11 mouse cellular contexts compared by ENCODE assay signal in the genomic region with DNA sequence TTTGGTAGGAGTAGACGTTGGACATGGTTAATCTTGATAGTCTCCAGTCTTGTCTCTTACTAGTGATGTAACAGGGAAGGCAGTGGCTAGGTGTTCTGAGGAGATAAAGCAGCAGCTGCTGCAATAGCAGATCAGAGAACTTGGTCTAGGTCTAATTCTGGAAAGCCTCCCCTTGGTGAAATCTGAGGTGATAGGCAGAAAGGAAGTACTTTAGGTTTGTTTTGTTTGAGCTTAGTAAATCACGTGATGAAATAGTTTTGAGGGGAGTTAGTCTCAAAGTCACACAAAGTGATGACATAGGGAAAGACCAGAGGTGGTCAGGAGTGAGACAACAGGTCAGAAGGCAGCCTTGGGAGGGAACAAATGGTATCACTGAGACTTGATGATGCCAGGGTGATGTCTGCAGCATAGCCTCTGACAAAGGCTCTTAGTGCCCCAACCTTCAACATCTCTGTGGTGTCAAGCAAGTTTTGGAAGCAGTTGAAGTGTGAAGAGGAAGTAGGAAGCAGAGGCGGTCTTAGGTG. TPM values are rescaled to one million over a fixed set of nuclear protein-coding genes. Genes with fewer than 3 reads are reported as not detected.
DNase-seq lines count a peak whose midpoint lies in the region; ATAC-seq lines count a peak whose summit lies in the region.
"Had no signal": no experiment of that assay in that cellular context is flagged by ENCODE, and none has a peak within 500 bp of the region (broad histone marks: within the 10 kb centered on the region; RNA-seq: fewer than 3 reads in every experiment).

No protein-coding gene starts in this region.

- H3K9me3 ChIP-seq in megakaryocyte, embryonic 14.5 days = no peaks in the 10 kb centered on the region
- H3K9me3 ChIP-seq in midbrain, embryonic 11.5 days (ENCODE audit: control insufficient read depth, low read length) = no peaks in the 10 kb centered on the region
- H3K9me3 ChIP-seq: limb, embryonic 13.5 days had no signal

- WGBS in midbrain, embryonic 11.5 days = 81% methylated on average over 3 of the region's 3 CpGs

- peaks cover 92% of the 10 kb centered on the region for H3K4me1 ChIP-seq in megakaryocyte, embryonic 14.5 days
- peaks cover 2% of the 10 kb centered on the region; the same call in 1 of the 2 replicates for H3K4me1 ChIP-seq in midbrain, embryonic 11.5 days (ENCODE audit: control insufficient read depth, insufficient read depth, low read length)

- ATAC-seq in granulocyte monocyte progenitor cell, adult 5-6 weeks (replicated peaks; ENCODE audit: poor library complexity, severe bottlenecking) = peak; percentile 70
- no peak for ATAC-seq in midbrain, embryonic 11.5 days (ENCODE audit: low FRiP score)

- no peak overlapping the region for H3K27ac ChIP-seq in midbrain, embryonic 11.5 days (ENCODE audit: low read depth, low read length)
- H3K27ac ChIP-seq: limb, embryonic 13.5 days; macrophage had no signal

- H3K36me3 ChIP-seq in megakaryocyte, embryonic 14.5 days (replicated peaks; ENCODE audit: low read length) = peaks cover 24% of the 10 kb centered on the region
- H3K36me3 ChIP-seq in midbrain, embryonic 11.5 days (ENCODE audit: control insufficient read depth, insufficient read depth, low read length) = no peaks in the 10 kb centered on the region

- H3K4me3 ChIP-seq in megakaryocyte, embryonic 14.5 days (replicated peaks) = peak overlapping the region; percentile 53
- no peak overlapping the region for H3K4me3 ChIP-seq in midbrain, embryonic 11.5 days (ENCODE audit: low read depth, low read length)
- H3K4me3 ChIP-seq: limb, embryonic 13.5 days had no signal

- peak; percentile 73 for DNase-seq in A20 (ENCODE audit: low read depth, low spot score)
- DNase-seq in CD8-positive naive resting alpha-beta T cell, adult 2 months (ENCODE audit: low read depth in 2 of 2, low spot score in 2 of 2) = peak; percentile 25 to 35
- no peak for DNase-seq in retina, embryonic 14.5 days (ENCODE audit: low spot score)
- no peak for DNase-seq in midbrain, embryonic 11.5 days (ENCODE audit: low spot score, missing footprints)
- DNase-seq in kidney, postnatal 25 days = no peak
- DNase-seq: kidney, adult 9 months; layer of hippocampus, adult 9-11 months had no signal

- H3K9ac ChIP-seq in midbrain, embryonic 11.5 days (ENCODE audit: low read length) = no peak overlapping the region
- H3K9ac ChIP-seq: limb, embryonic 13.5 days had no signal

- no peaks in the 10 kb centered on the region for H3K27me3 ChIP-seq in megakaryocyte, embryonic 14.5 days (replicated peaks)
- no peaks in the 10 kb centered on the region for H3K27me3 ChIP-seq in midbrain, embryonic 11.5 days (ENCODE audit: control insufficient read depth, insufficient read depth, low read length)
- H3K27me3 ChIP-seq: limb, embryonic 13.5 days had no signal

- no peak overlapping the region for H3K4me2 ChIP-seq in midbrain, embryonic 11.5 days
- H3K4me2 ChIP-seq: limb, embryonic 13.5 days had no signal

RNA-seq across cellular contexts. Expression of a gene that starts 11.1 kb away (rescaled TPM):
- 26.4 and 37.5 TPM in 2 replicates for total RNA-seq in granulocyte monocyte progenitor cell, adult 5-6 weeks (2014; fragmentation: Nextera tagmentation)
- 21.8 and 24.4 TPM in 2 replicates for total RNA-seq in granulocyte monocyte progenitor cell, adult 5-6 weeks (2017)
- polyA plus RNA-seq in megakaryocyte, embryonic 14.5 days (2012; ENCODE audit: insufficient read depth, low replicate concordance) = 22.2 and 27.5 TPM in 2 replicates
- 11.3 and 13.6 TPM in 2 replicates for polyA plus RNA-seq in midbrain, embryonic 11.5 days (2014; fragmentation: Nextera tagmentation; extraction: Ambion mirVana)

RNA-seq across cellular contexts. Expression of a gene that starts 52.8 kb away (rescaled TPM):
- 0.19 and 2.2 TPM in 2 replicates for total RNA-seq in granulocyte monocyte progenitor cell, adult 5-6 weeks (2014; fragmentation: Nextera tagmentation)
- 0.62 and 0.73 TPM in 2 replicates for total RNA-seq in granulocyte monocyte progenitor cell, adult 5-6 weeks (2017)
- polyA plus RNA-seq in megakaryocyte, embryonic 14.5 days (2012; ENCODE audit: insufficient read depth, low replicate concordance) = 0.65 and 1.6 TPM in 2 replicates
- 0.11 and 0.26 TPM in 2 replicates for polyA plus RNA-seq in midbrain, embryonic 11.5 days (2014; fragmentation: Nextera tagmentation; extraction: Ambion mirVana)

RNA-seq across cellular contexts. Expression of a gene that starts 57.0 kb away (rescaled TPM):
- total RNA-seq in granulocyte monocyte progenitor cell, adult 5-6 weeks (2014; fragmentation: Nextera tagmentation) = 144 and 167 TPM in 2 replicates
- 393 and 465 TPM in 2 replicates for total RNA-seq in granulocyte monocyte progenitor cell, adult 5-6 weeks (2017)
- polyA plus RNA-seq in megakaryocyte, embryonic 14.5 days (2012; ENCODE audit: insufficient read depth, low replicate concordance) = 2.2 and 6.9 TPM in 2 replicates
- 204 TPM in 2 replicates for polyA plus RNA-seq in midbrain, embryonic 11.5 days (2014; fragmentation: Nextera tagmentation; extraction: Ambion mirVana)

Comparison
In these comparisons a context has a peak if more than half of its experiments do, and no peak if none do; other contexts are left out.
1. DNase-seq: peak in A20 (single experiment) and CD8-positive naive resting alpha-beta T cell, adult 2 months (2 of 2); none in retina, embryonic 14.5 days (single experiment), midbrain, embryonic 11.5 days (single experiment) and kidney, postnatal 25 days (0 of 2).
2. RNA of a gene that starts 57.0 kb away (polyA plus RNA-seq): 204 TPM in midbrain, embryonic 11.5 days; 2.2 to 6.9 TPM in megakaryocyte, embryonic 14.5 days; every median in the first group is over 10 times any median in the second.